Mouse (Mus musculus): Measurements from ENCODE around the gene Asb18.

The Asb18 gene

GRCm38 (mm10) chr1:90014446-90014845, at the start of gene Asb18:
Gene Asb18 (minus strand): TSS chr1:90014666.
- no peak for DNase-seq (ENCODE audit: low spot score in 2 of 2)

GRCm38 (mm10) chr1:90060599-90060998, 46.1 kb upstream of the Asb18 start:
- DNase-seq (ENCODE audit: low spot score in 2 of 2): peak; percentile 68 to 78

- DNase-seq (ENCODE audit: low spot score in 2 of 2): no peak
Observed at GRCm38 (mm10) chr1:90060054-90060453, 45.6 kb upstream of the Asb18 start.

DNA sequence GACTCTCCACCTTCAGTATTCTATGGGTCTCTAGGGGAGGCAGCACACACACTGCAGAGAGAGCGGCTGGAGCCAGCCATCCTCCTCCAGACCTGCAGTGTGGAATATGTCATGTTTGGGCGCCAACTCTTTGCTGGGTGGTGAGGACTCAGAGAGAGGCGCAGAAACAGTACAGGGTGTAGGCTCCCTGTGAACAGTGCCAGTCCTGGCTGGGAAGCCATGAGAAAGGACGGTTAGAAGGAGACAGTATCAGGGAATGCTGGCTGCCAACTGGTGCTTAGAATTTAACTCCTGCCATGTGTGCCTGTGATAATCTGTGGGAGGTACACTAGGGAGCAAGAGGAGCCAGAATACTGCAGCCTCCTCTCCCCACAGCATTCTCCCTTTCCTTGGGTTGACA, 40.5 kb upstream of the Asb18 start:
- peak; percentile 22 to 52 for DNase-seq (ENCODE audit: low spot score in 2 of 2)

DNA sequence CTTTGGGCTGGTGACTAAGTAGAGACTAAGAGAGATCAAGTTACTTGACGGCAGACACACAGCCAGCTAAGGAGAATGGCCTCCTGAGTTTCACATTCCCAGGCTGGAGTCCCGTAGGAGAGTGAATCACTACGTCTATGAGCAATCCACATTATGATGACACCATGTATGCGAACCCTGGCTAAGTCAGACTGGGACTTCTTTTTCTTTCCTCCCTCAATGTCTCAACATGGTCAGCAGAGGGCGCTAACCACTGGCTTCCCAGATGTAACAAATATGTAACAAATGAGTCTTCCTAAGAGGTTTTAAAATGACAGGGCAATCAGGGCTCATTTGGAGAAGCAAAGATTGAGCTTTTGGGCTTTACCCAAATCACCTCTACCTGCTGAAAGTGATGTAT, 36.9 kb upstream of the Asb18 start:
- DNase-seq (ENCODE audit: low spot score in 2 of 2): peak; percentile 50 to 69

DNA sequence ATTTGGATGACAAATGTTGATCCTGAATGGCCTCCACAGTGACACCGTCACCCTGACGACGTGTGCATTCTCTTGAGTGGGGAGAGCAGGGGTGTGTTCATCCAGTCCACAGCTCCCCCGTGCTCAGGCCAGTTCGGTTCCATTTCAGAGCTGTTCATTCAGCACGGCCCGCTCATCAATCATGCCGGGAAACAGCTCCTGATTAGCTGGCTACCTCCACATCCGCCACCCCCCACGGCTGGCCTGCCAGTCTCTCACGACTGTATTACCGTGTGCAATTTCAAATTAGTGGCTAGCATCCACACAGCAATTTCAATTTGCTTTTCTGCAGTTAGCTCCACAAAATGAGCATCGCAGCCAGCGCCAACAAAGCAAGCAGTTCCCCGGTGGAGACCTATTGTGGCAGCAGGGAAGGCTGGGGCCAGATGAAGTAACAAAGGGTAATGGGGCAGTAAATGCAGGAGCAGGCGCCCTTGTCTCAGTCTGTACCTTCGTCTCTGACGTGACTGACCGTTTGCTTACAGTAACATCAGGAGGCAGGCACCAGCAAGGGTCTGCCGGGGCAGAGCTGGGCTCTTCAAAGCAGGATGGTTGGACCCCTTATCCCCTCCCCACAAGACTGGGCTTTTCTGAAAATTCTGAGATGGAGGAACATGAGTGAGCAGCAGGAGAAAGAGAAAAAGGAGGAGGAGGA, 35.7 kb upstream of the Asb18 start:
- DNase-seq (ENCODE audit: low spot score in 2 of 2): no peak

- no peak for DNase-seq (ENCODE audit: low spot score in 2 of 2)
Observed at GRCm38 (mm10) chr1:90028305-90028704, 13.8 kb upstream of the Asb18 start.

- peak in 1 of 2 experiments; percentile 17 for DNase-seq (ENCODE audit: low spot score in 2 of 2)
Observed at GRCm38 (mm10) chr1:90026945-90027344, 12.5 kb upstream of the Asb18 start.

- DNase-seq (ENCODE audit: low spot score in 2 of 2): no peak
Observed at GRCm38 (mm10) chr1:90020336-90020735, 5.9 kb upstream of the Asb18 start.

DNA sequence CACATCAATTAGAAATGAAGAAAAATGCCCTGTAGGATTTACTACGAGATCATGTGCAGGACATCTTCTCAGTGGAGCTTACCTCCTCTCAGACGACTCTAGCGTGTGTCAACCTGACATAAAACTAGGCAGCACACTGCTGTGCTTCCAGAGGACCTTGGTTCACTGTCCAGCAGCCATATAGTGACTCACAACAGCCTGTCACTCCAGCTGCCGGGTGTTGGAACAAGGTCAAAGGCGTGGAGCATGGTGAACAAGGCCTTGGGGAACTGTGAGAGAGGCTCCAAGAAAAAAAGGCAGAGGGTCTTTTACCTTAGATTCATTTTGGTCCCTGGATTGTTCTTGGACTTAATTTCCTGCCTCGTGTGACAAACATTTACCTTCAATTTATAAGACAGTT, 3.6 kb upstream of the Asb18 start:
- DNase-seq (ENCODE audit: low spot score in 2 of 2): no peak

GRCm38 (mm10) chr1:90013273-90013672, 1.2 kb downstream of the Asb18 start:
- no peak for DNase-seq (ENCODE audit: low spot score in 2 of 2)

DNA sequence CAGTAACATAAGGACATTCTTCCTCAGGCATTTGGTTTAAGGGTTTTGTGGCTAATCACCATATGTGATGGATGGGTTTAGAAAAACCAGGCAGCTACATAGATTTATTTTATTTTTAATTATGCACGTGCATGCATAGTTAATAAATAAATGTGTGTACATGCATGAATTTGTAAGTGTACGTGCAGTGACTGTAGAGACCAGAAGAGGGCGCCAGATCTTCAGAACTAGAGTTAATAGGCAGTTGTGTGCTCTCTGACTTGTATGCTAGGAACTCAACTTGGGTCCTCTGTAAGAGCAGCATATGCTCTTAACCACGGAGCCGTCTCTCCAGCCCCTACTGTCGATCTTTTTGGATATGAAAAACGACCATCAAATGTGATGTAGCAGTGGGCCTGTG, 1.6 kb downstream of the Asb18 start:
- no peak for DNase-seq (ENCODE audit: low spot score in 2 of 2)

DNA sequence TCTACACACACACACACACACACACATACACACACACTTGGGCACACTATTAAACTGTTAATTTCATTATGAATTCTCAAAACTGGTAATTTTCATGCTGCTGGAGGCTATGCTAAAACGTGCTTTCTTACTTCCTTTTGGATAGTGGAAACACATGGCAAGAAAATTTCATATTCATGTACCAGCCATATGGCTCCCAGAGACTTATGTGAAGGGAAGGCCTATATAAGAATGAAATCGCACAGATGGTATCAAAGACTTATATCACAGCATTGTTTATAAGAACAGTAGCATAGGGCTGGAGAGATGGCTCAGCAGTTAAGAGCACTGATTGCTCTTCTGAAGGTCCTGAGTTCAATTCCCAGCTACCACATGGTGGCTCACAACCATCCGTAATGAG, 2.3 kb downstream of the Asb18 start:
- DNase-seq (ENCODE audit: low spot score in 2 of 2): no peak

GRCm38 (mm10) chr1:90010077-90010476, 4.4 kb downstream of the Asb18 start:
- DNase-seq (ENCODE audit: low spot score in 2 of 2): no peak

- DNase-seq (ENCODE audit: low spot score in 2 of 2): no peak
Observed at GRCm38 (mm10) chr1:90009188-90009587, 5.3 kb downstream of the Asb18 start.

DNA sequence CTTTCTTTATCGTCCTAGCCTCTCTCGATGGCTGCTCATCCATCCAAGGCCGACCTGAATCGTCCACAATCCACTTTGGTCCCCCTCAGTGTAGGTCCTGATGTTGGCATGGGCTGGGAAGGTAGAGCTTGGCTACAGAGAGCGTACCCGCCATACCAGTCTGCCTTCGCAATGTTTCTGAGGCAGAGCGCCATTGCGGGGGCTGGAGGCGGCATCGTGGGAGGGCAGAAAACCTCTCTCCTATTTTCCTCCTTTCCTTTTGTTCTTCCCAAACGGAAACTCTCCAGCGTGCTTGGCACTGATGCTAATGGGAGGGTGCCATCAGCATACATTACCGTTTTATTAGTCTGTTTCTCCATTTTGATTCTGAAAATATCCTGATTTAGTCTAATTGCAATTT, 7.8 kb downstream of the Asb18 start:
- peak; percentile 24 to 36 for DNase-seq (ENCODE audit: low spot score in 2 of 2)

GRCm38 (mm10) chr1:90000981-90001380, 13.5 kb downstream of the Asb18 start:
- DNase-seq (ENCODE audit: low spot score in 2 of 2): no peak

DNA sequence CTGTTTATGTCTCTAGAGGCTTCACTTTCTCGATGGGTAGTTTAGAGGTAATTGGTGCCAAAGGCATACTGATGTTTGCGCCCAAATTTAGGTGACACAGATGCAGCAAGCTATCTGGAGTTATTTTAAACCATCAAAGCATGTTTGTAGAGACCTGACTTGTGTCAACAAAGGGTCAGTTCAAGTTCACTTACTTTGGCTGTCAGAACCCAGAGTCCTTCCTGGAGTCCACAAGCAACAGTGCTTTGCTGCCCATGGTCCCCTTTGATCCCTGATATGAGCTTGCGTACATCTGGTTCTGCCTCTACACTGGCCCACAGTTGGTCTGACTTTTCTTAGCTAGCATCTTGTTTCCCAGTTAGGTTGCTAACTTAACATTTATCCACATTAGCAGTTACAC, 14.6 kb downstream of the Asb18 start:
- DNase-seq (ENCODE audit: low spot score in 2 of 2): no peak

GRCm38 (mm10) chr1:89998696-89999095, 15.8 kb downstream of the Asb18 start:
- no peak for DNase-seq (ENCODE audit: low spot score in 2 of 2)

DNA sequence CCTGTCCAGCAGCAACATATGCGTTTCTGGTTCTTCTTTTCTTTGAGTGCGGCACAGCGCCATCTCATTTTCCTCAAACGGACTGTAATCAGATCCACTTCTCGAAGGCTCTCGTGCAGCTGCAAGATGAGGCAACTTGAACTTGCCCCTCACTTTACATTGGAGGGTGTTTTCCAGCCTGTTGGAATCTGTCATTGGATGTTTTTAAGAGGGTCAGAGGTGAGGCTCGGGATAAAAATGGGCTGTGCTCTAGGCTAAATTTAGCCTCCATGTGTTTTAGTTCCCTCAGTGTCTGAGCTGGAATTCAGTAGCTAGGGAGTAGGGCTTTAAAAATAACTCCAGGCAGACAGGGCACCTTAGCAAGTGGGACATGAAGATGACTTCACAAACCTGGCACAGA, 16.4 kb downstream of the Asb18 start:
- DNase-seq (ENCODE audit: low spot score in 2 of 2): peak; percentile 5 to 21

DNA sequence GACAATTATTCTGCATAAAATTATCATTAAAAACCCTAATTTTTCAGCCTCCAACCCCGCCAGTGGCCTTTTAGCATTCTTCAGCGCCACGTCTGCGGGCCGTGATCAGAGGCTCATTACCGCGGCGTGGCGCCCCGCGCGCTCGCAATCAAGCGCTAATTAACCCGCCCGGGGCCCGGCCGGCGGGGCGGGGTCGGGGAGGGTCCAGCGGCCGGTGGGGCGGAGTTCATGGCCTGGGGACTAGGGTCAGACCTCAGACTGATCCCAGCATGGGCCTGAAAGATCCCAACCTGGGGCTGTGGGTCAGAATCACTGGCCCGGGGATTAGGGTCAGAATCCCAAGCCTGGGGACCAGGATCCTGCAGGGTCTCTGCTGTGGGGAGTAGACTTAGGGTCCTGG, 22.2 kb downstream of the Asb18 start:
- DNase-seq (ENCODE audit: low spot score in 2 of 2): no peak

GRCm38 (mm10) chr1:89977261-89977660, 37.2 kb downstream of the Asb18 start:
- DNase-seq (ENCODE audit: low spot score in 2 of 2): no peak

DNA sequence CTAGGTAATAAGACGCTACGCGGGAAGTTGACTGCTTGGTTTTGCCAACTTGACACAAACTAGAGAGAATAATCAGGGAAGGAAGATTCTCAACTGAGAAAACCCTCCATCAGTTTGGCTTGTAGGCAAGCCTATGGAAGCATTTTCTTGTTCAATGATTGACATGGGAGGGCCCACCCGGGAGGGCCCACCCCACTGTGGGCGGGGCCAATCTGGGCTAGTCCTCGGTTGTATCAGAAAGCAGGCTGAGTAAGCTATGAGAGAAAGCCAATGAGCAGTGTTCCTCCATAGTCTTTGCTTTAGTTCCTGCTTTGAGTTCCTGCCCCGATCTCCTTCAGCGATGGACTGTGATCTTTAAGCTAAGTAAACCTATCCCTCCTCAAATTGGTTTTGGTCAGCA, 38.1 kb downstream of the Asb18 start:
- no peak for DNase-seq (ENCODE audit: low spot score in 2 of 2)

GRCm38 (mm10) chr1:89974541-89974940, 39.9 kb downstream of the Asb18 start:
- DNase-seq (ENCODE audit: low spot score in 2 of 2): no peak
